Mouse (Mus musculus) embryonic fibroblast, embryonic 13.5 days (primary cell): ENCODE measurements around the gene Pfdn6.

ENCODE experiments used
- CTCF ChIP-seq: IDR thresholded peaks from 2 replicates; pipeline ENCODE4 v1.5.1; 2011; ENCODE audit warnings: mild to moderate bottlenecking, control low read depth, low read length, moderate library complexity, borderline replicate concordance; ENCODE audit not compliant: insufficient read depth
- POLR2A ChIP-seq: IDR thresholded peaks from 2 replicates; pipeline ENCODE4 v1.6.1; 2011; ENCODE audit warnings: low read depth, mild to moderate bottlenecking, control low read depth, low read length, moderate library complexity

DNA sequence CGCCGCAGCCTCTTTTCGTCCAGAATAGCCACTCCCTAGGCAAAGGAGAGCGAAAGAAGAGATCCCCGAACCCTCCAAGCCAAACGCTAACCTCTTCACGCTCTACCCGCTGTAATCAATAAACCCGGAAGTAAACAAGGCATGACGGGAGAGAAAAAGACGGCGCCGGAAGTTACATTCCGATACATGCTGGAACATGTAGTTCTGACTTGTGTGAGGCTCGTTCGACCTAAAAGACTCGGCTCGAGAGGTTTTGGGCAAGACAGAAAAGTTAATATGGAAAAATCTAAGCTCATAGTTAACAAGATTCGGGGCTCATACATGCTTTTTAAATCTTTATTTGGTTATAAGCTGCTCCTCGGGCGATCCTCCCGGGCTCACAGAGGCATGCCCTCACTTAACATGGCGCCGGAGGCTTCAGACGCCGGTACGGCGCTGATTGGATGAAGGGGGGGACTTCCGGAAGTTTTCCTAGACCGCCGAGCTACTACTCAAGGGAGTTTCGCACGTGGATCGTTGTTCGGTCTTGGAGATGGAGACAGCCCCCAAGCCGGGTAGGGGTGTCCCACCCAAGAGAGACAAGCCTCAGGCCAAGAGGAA lies at the start of gene Pfdn6, which contains the start of gene Wdr46:
- TF ChIP-seq CTCF (no peak), POLR2A (peak; percentile 72)
